Mouse (Mus musculus) myocyte (in vitro differentiated cells): ENCODE measurements at regions not wholly inside any gene's neighbourhood (a gene's known extent, or its start where the extent isn't known, plus 50 kb on each side); places are given as distances from the start of the nearest gene placed in this dataset.

Source experiments
- H3K27me3 ChIP-seq: one replicate; pipeline ENCODE4 v1.6.1; 2011; ENCODE audit not compliant: control insufficient read depth, insufficient read depth, insufficient read length
- H3K36me3 ChIP-seq: one replicate; pipeline ENCODE4 v1.6.1; 2011; ENCODE audit not compliant: control insufficient read depth, insufficient read depth
- H3K4me2 ChIP-seq: one replicate; pipeline ENCODE4 v1.6.1; 2011; ENCODE audit warnings: low read depth, control low read depth
- H3K4me3 ChIP-seq: one replicate; pipeline ENCODE4 v1.5.1; 2011; ENCODE audit warnings: mild to moderate bottlenecking, control low read depth, moderate library complexity
- H3K79me2 ChIP-seq: one replicate; pipeline ENCODE4 v1.6.1; 2011; ENCODE audit not compliant: control insufficient read depth, insufficient read depth
- H3ac ChIP-seq: one replicate; pipeline ENCODE4 v1.6.1; 2011; ENCODE audit not compliant: control insufficient read depth, insufficient read length
- CEBPB ChIP-seq: IDR thresholded peaks from 2 replicates; pipeline ENCODE4 v1.6.1; 2011; ENCODE audit warnings: mild to moderate bottlenecking, moderate library complexity; ENCODE audit not compliant: poor library complexity, insufficient read depth, severe bottlenecking
- E2F4 ChIP-seq: IDR thresholded peaks from one replicate; pipeline ENCODE4 v1.6.1; 2011; ENCODE audit warnings: mild to moderate bottlenecking, control low read depth, moderate library complexity; ENCODE audit not compliant: insufficient read depth
- MAX ChIP-seq: IDR thresholded peaks from one replicate; pipeline ENCODE4 v1.6.1; 2011; ENCODE audit warnings: low read depth, mild to moderate bottlenecking, control low read depth
- MYOD1 ChIP-seq, 3 experiments: IDR thresholded peaks; one replicate each; pipeline ENCODE4 v1.6.1; 2011; ENCODE audit warnings: control low read depth in 2 of 3, low read depth in 2 of 3, mild to moderate bottlenecking in 2 of 3, moderate library complexity in 1 of 3; ENCODE audit not compliant: insufficient read length in 2 of 3, control insufficient read depth in 1 of 3
- MYOG ChIP-seq, 3 experiments: IDR thresholded peaks; one replicate each; pipeline ENCODE4 v1.6.1; 2011; ENCODE audit warnings: control low read depth in 2 of 3, low read depth in 2 of 3, mild to moderate bottlenecking in 2 of 3; ENCODE audit not compliant: insufficient read length in 2 of 3, control insufficient read depth in 1 of 3, insufficient read depth in 1 of 3
- POLR2A ChIP-seq: IDR thresholded peaks from one replicate; pipeline ENCODE4 v1.6.1; 2011; ENCODE audit warnings: low read depth, mild to moderate bottlenecking, control low read depth, moderate library complexity; ENCODE audit not compliant: insufficient read length
- POLR2AphosphoS2 ChIP-seq: IDR thresholded peaks from one replicate; pipeline ENCODE4 v1.6.1; 2011; ENCODE audit warnings: low read depth, control low read depth; ENCODE audit not compliant: insufficient read length
- REST ChIP-seq: IDR thresholded peaks from one replicate; pipeline ENCODE4 v1.6.1; 2011; ENCODE audit warnings: mild to moderate bottlenecking, control low read depth, moderate library complexity; ENCODE audit not compliant: insufficient read depth, insufficient read length
- SRF ChIP-seq: IDR thresholded peaks from one replicate; pipeline ENCODE4 v1.6.1; 2011; ENCODE audit warnings: low read depth; ENCODE audit not compliant: control insufficient read depth, insufficient read length
- TCF12 ChIP-seq: IDR thresholded peaks from one replicate; pipeline ENCODE4 v1.6.1; 2011; ENCODE audit warnings: mild to moderate bottlenecking, control low read depth; ENCODE audit not compliant: poor library complexity, insufficient read depth, severe bottlenecking
- TCF3 ChIP-seq: IDR thresholded peaks from one replicate; pipeline ENCODE4 v1.6.1; 2011; ENCODE audit warnings: low read depth, control low read depth; ENCODE audit not compliant: insufficient read length
- USF1 ChIP-seq: IDR thresholded peaks from one replicate; pipeline ENCODE4 v1.6.1; 2011; ENCODE audit warnings: low read depth, mild to moderate bottlenecking, control low read depth, moderate library complexity

- TF ChIP-seq TCF3 (no peak), USF1 (no peak), TCF12 (no peak), POLR2AphosphoS2 (no peak), MYOG (IDR thresholded peaks at IDR 0.05; ENCODE audit: control insufficient read depth in 1 of 3, insufficient read depth in 1 of 3, insufficient read length in 2 of 3, low read depth in 2 of 3) (no peak), MYOD1 (IDR thresholded peaks at IDR 0.05; ENCODE audit: control insufficient read depth in 1 of 3, insufficient read length in 2 of 3, low read depth in 2 of 3) (no peak), CEBPB (no peak), E2F4 (no peak), POLR2A (no peak)
- no peaks in the 10 kb centered on the region for H3K79me2 ChIP-seq
- no peak overlapping the region for H3ac ChIP-seq
- no peak overlapping the region for H3K4me2 ChIP-seq
- H3K27me3 ChIP-seq, result peaks cover 5% of the 10 kb centered on the region
- no peaks in the 10 kb centered on the region for H3K36me3 ChIP-seq
- no peak overlapping the region for H3K4me3 ChIP-seq
Measured at GRCm38 (mm10) chr13:107113949-107114690, 92.2 kb upstream of the Kif2a start.

- H3K79me2 ChIP-seq, result no peaks in the 10 kb centered on the region
- no peaks in the 10 kb centered on the region for H3K36me3 ChIP-seq
- H3K4me3 ChIP-seq, result no peak overlapping the region
- H3K4me2 ChIP-seq, result no peak overlapping the region
- H3ac ChIP-seq, result no peak overlapping the region
- TF ChIP-seq SRF, result no peak
- no peak for TF ChIP-seq CEBPB
- no peak for TF ChIP-seq REST
- TF ChIP-seq TCF3, result no peak
- no peak for TF ChIP-seq POLR2AphosphoS2
- no peak for TF ChIP-seq MYOD1 (IDR thresholded peaks at IDR 0.05; ENCODE audit: control insufficient read depth in 1 of 3, insufficient read length in 2 of 3, low read depth in 2 of 3)
- no peak for TF ChIP-seq USF1
- TF ChIP-seq E2F4, result no peak
- no peak for TF ChIP-seq MAX
- no peak for TF ChIP-seq MYOG (IDR thresholded peaks at IDR 0.05; ENCODE audit: control insufficient read depth in 1 of 3, insufficient read depth in 1 of 3, insufficient read length in 2 of 3, low read depth in 2 of 3)
- TF ChIP-seq POLR2A, result no peak
- TF ChIP-seq TCF12, result no peak
- H3K27me3 ChIP-seq, result peaks cover 12% of the 10 kb centered on the region
Measured at GRCm38 (mm10) chr13:107108045-107108444, 86.1 kb upstream of the Kif2a start.

- Histone ChIP-seq H3K4me3 (no peak overlapping the region), H3K79me2 (no peaks in the 10 kb centered on the region), H3K36me3 (no peaks in the 10 kb centered on the region), H3K4me2 (no peak overlapping the region), H3ac (no peak overlapping the region), H3K27me3 (peaks cover 12% of the 10 kb centered on the region)
- TF ChIP-seq TCF12 (no peak), CEBPB (no peak), USF1 (no peak), MYOD1 (IDR thresholded peaks at IDR 0.05; ENCODE audit: control insufficient read depth in 1 of 3, insufficient read length in 2 of 3, low read depth in 2 of 3) (no peak), MAX (no peak), POLR2AphosphoS2 (no peak), SRF (no peak), REST (no peak), MYOG (IDR thresholded peaks at IDR 0.05; ENCODE audit: control insufficient read depth in 1 of 3, insufficient read depth in 1 of 3, insufficient read length in 2 of 3, low read depth in 2 of 3) (no peak), TCF3 (no peak), POLR2A (no peak), E2F4 (no peak)
Measured at GRCm38 (mm10) chr13:107107572-107107971, 85.6 kb upstream of the Kif2a start.

- Histone ChIP-seq H3K4me3 (no peak overlapping the region), H3K27me3 (peaks cover 12% of the 10 kb centered on the region), H3K79me2 (no peaks in the 10 kb centered on the region), H3K4me2 (no peak overlapping the region), H3K36me3 (no peaks in the 10 kb centered on the region), H3ac (no peak overlapping the region)
- TF ChIP-seq POLR2AphosphoS2 (no peak), CEBPB (no peak), SRF (no peak), REST (no peak), MYOG (IDR thresholded peaks at IDR 0.05; ENCODE audit: control insufficient read depth in 1 of 3, insufficient read depth in 1 of 3, insufficient read length in 2 of 3, low read depth in 2 of 3) (no peak), POLR2A (no peak), E2F4 (no peak), USF1 (no peak), MYOD1 (IDR thresholded peaks at IDR 0.05; ENCODE audit: control insufficient read depth in 1 of 3, insufficient read length in 2 of 3, low read depth in 2 of 3) (no peak), TCF12 (no peak), MAX (no peak), TCF3 (no peak)
Measured at GRCm38 (mm10) chr13:107105510-107105909, 83.6 kb upstream of the Kif2a start.
